Mouse (Mus musculus): Measurements from ENCODE around the gene March1.

March1 gene

DNA sequence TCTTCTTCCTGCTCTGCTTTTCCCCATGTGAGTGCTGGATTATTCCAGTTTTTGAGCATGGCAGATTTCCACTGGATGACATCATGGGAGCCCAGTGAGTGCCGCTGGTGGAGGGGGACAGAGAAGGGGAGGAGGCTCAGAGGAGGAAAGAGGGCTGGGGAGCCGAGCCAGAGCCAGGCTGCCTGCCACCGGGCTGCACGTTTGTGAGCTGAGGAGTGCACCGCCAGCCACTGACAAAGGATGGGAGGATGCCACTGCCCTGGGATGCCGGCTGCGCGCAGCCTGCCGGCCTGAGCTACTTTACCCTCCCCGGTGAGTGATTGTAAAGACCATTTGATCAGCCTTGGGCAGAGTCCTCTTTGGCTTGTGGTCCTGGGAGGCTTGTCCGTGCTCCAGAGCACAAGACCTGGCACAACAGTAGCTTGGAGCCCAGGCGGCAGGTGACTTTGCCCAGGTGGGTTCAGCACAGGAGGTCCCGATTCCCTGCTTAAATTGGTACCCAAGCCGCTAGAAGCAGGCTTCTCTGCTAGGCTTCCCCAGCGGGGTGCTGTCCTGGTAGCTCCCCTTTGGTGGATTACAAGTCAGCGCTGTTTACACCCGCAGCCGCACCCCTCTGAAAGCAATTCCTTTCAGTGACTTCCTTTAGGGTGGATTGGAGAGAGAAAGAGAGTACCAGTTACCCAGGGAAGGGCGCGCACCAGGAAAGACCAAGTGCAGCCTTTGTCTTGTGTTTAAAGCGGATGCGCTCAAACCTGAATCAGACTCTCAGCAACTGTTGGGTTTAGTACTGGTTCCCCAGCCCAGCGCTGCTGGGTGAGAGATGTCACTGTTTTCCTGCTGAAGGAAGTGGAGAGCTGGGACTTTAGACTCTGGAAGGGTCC, at the start of gene March1:
March1 (plus strand) TSS at position 30 of the 881 bp plus-strand sequence.
- no peak for DNase-seq (ENCODE audit: low read depth, low spot score)

- DNase-seq (ENCODE audit: low read depth, low spot score): no peak
Measured at GRCm38 (mm10) chr8:65586909-65587308, 30.8 kb upstream of the March1 start.

DNA sequence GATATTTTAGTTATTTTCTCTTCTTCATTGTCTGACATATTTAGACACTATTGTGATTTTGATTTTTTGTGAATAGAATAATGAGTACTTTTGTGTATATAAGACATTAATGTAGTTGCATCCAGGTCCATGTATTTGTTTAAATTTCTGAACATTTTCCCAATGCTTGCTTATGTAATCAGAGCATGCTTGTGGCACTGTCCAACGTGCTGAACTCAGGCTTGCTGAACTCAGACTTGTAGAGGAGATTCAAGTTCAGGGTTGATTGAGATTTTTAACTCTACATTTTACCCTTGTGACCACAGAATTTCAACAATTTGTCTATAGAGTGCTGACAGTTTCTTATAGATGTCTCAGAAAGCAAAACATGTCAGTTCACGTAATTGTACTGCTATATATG, 14.5 kb upstream of the March1 start:
- no peak for DNase-seq (ENCODE audit: low read depth, low spot score)

GRCm38 (mm10) chr8:65609509-65609908, 8.2 kb upstream of the March1 start:
- DNase-seq (ENCODE audit: low read depth, low spot score): no peak

DNA sequence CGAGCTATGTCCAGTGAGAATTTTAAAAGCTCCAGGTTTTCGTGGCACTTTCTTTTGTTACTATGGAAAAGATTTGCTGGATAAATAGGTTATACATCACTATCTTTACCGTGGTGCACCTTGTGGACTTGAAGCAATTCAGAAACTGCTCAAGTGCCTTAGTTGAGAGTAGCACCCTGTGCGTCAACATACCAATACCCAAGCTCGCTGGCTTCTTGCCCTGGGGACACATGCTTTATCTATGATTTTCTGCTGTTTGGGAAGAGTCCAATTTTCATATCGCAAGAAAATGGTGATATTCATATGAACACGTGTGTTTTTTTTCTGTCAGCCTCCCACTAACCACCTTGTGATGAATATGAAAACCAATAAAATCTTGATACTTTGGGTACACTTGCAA, 1.3 kb downstream of the March1 start:
- no peak for DNase-seq (ENCODE audit: low read depth, low spot score)

GRCm38 (mm10) chr8:65644931-65645330, 27.2 kb downstream of the March1 start:
- DNase-seq (ENCODE audit: low read depth, low spot score): no peak

GRCm38 (mm10) chr8:65645502-65645901, 27.8 kb downstream of the March1 start:
- no peak for DNase-seq (ENCODE audit: low read depth, low spot score)

GRCm38 (mm10) chr8:65645945-65646344, 28.2 kb downstream of the March1 start:
- no peak for DNase-seq (ENCODE audit: low read depth, low spot score)

- no peak for DNase-seq (ENCODE audit: low read depth, low spot score)
Measured at GRCm38 (mm10) chr8:65655924-65656323, 38.2 kb downstream of the March1 start.

GRCm38 (mm10) chr8:65661885-65662284, 44.2 kb downstream of the March1 start:
- no peak for DNase-seq (ENCODE audit: low read depth, low spot score)

DNA sequence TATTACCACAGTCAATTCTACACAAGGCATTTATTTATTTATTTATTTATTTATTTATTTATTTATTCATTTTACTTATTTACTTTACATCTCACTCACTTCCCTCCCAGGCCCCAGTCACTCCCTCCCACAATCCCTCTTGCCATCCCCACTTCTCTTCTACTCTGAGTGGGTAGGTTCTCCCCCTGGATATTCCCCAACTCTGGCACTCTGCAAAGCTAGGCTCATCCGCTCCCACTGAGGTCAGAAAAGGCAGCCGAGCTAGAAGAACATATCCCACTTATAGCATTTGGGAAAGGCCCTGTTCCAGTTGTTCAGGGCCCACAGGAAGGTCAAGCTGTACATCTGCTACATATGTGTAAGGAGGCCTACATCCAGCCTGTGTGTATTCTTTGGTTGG, 48.1 kb downstream of the March1 start:
- no peak for DNase-seq (ENCODE audit: low read depth, low spot score)

- DNase-seq (ENCODE audit: low read depth, low spot score): no peak
Measured at GRCm38 (mm10) chr8:65743066-65743465, 125.4 kb downstream of the March1 start.

GRCm38 (mm10) chr8:65775815-65776214, 158.1 kb downstream of the March1 start:
- DNase-seq (ENCODE audit: low read depth, low spot score): no peak

DNA sequence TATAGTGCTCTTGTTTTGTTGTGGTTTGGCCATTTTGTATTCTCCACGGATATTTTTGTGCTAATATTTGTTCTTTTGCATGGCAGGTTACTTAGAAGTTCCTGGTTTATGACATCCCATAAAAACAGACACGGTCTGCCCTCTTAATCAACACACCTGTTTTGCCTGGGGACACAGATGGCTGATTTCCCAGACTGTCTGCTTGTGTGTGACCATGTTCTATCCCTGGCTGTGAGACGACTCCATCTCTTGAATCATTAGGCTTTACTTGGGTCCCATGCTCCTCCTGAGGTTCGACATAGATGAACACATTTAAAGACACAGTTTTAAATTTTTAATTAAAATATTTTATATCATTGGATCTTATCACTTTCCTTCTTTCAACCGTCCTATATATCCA, 163.5 kb downstream of the March1 start:
- DNase-seq (ENCODE audit: low read depth, low spot score): no peak

GRCm38 (mm10) chr8:65812971-65813370, 195.3 kb downstream of the March1 start:
- no peak for DNase-seq (ENCODE audit: low read depth, low spot score)

GRCm38 (mm10) chr8:65922294-65923019, 304.8 kb downstream of the March1 start:
- DNase-seq (ENCODE audit: low read depth, low spot score): no peak

DNA sequence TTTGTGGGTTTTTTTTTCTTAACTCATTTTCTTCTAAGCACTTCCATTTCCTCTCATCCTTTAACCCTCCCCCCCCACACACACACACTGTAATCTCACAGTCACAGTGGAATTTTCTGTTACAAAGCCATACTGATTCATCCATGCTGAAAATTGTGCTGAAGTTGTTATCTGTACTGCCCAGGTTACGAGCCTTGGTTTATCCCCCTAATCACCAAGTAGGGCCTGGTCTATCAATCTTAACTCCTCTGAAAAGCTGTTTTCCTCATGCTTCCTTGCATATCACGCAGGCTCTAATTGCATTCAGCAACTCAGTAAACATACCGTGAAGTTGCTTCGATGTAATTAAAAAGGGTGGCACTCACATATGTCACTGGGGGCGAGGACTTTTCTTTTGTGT, 339.2 kb downstream of the March1 start:
- DNase-seq (ENCODE audit: low read depth, low spot score): no peak

DNA sequence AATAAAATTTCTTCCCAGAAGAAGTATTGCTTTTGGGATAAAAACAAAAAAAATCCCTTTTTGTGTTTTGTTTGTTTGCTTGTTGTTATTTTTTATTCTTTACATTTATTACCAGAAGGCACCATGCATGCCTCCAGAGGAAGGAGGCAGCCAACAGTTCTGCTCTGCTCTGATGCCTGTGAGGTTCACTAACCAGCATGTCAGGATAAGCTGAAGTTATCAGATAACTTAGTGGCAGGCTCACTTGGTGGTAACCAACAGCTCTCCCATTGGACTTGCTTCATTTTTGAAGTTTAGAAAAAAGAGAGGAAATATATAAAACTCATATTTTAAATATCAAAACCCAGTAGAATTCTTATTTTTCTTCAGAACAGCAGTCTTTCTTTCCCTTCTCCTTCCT, 339.8 kb downstream of the March1 start:
- DNase-seq (ENCODE audit: low read depth, low spot score): no peak

DNA sequence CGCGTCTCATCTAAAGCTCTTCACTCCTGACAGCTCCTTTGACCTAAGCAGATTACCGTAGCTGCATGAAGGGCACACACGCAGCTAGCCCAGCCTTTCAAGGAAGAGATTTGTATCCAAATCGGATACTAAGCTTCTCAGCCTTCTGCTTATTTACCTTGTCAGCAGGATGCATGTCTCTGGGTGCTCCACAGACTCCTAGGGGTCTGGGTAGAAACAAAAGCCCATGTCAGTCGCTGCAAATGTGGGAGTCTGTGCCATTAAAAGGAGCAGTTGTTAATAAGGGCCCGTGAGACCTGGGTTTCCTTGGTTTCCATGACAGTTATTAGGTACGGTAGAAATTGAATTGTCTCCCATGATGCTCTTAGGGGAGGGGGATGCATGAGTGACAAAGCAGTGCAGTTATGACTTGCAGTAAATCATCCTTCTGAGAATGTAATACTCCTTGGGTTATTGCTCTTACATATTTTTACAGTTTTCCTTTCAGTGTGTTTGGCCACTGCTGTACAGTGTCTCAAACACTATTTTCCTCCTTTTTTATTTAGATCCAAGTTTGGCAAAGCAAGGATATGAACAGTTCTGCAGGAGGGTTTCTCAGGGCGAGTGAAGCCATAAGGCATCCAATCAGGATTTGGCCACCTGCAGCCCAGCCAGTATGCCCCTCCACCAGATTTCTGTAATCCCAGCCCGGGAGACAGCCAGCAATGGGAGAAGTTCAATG, 349.0 kb downstream of the March1 start:
- no peak for DNase-seq (ENCODE audit: low read depth, low spot score)

GRCm38 (mm10) chr8:65967223-65967778, 349.6 kb downstream of the March1 start:
- no peak for DNase-seq (ENCODE audit: low read depth, low spot score)

- DNase-seq (ENCODE audit: low read depth, low spot score): no peak
Measured at GRCm38 (mm10) chr8:65976905-65977304, 359.2 kb downstream of the March1 start.

GRCm38 (mm10) chr8:65982039-65982438, 364.3 kb downstream of the March1 start:
- no peak for DNase-seq (ENCODE audit: low read depth, low spot score)
